Mouse (Mus musculus): Measurements from ENCODE around the gene Gtf2ird2. TPM values are rescaled to one million over a fixed set of nuclear protein-coding genes. Genes with fewer than 3 reads are reported as not detected.

Gtf2ird2 gene
- polyA plus RNA-seq, 1 experiment, result 3.5 TPM

- H3K27ac ChIP-seq (ENCODE audit: insufficient read depth, low read depth, low read length), result peak overlapping the region; percentile 68
- no peaks in the 10 kb centered on the region for H3K27me3 ChIP-seq (ENCODE audit: control insufficient read depth, insufficient read depth, low read length)
- H3K4me3 ChIP-seq (ENCODE audit: low read depth, low read length), result no peak overlapping the region; the same call in 1 of the 2 replicates
- peaks cover 6% of the 10 kb centered on the region; the same call in 1 of the 2 replicates for H3K36me3 ChIP-seq (ENCODE audit: control insufficient read depth, insufficient read depth, low read length)
- TF ChIP-seq CTCF (IDR thresholded peaks at IDR 0.05; ENCODE audit: extremely low read depth, insufficient read length, insufficient replicate concordance, low read depth, low read length), result no peak
- no peak for TF ChIP-seq POLR2A (IDR thresholded peaks at IDR 0.05; ENCODE audit: low read depth, low read length)
- WGBS, result 3% methylated on average over 7 of the region's 7 CpGs
- H3K4me1 ChIP-seq (ENCODE audit: control insufficient read depth, insufficient read depth, insufficient read length, low read length), result peaks cover 30% of the 10 kb centered on the region
Observed at GRCm38 (mm10) chr5:134232568-134232967, 48.7 kb downstream of the Gtf2ird2 start.

GRCm38 (mm10) chr5:134233244-134233651 lies 49.4 kb downstream of the Gtf2ird2 start:
- TF ChIP-seq POLR2A (IDR thresholded peaks at IDR 0.05; ENCODE audit: low read depth, low read length), result no peak
- TF ChIP-seq CTCF (IDR thresholded peaks at IDR 0.05; ENCODE audit: extremely low read depth, insufficient read length, insufficient replicate concordance, low read depth, low read length), result no peak
- H3K27ac ChIP-seq (ENCODE audit: insufficient read depth, low read depth, low read length), result peak overlapping the region; percentile 62
- WGBS, result 40% methylated on average over 7 of the region's 7 CpGs
- no peaks in the 10 kb centered on the region for H3K27me3 ChIP-seq (ENCODE audit: control insufficient read depth, insufficient read depth, low read length)
- peaks cover 30% of the 10 kb centered on the region for H3K4me1 ChIP-seq (ENCODE audit: control insufficient read depth, insufficient read depth, insufficient read length, low read length)
- H3K4me3 ChIP-seq (ENCODE audit: low read depth, low read length), result no peak overlapping the region
- peaks cover 10% of the 10 kb centered on the region; the same call in 1 of the 2 replicates for H3K36me3 ChIP-seq (ENCODE audit: control insufficient read depth, insufficient read depth, low read length)

GRCm38 (mm10) chr5:134234205-134234604 lies 50.4 kb downstream of the Gtf2ird2 start:
- H3K27ac ChIP-seq (ENCODE audit: insufficient read depth, low read depth, low read length), result peak overlapping the region; percentile 79
- peaks cover 30% of the 10 kb centered on the region for H3K4me1 ChIP-seq (ENCODE audit: control insufficient read depth, insufficient read depth, insufficient read length, low read length)
- no peaks in the 10 kb centered on the region for H3K27me3 ChIP-seq (ENCODE audit: control insufficient read depth, insufficient read depth, low read length)
- no peak for TF ChIP-seq CTCF (IDR thresholded peaks at IDR 0.05; ENCODE audit: extremely low read depth, insufficient read length, insufficient replicate concordance, low read depth, low read length)
- no peak for TF ChIP-seq POLR2A (IDR thresholded peaks at IDR 0.05; ENCODE audit: low read depth, low read length)
- no peak overlapping the region for H3K4me3 ChIP-seq (ENCODE audit: low read depth, low read length)
- 72% methylated on average over 2 of the region's 2 CpGs for WGBS
- H3K36me3 ChIP-seq (ENCODE audit: control insufficient read depth, insufficient read depth, low read length), result peaks cover 18% of the 10 kb centered on the region

- H3K27me3 ChIP-seq (ENCODE audit: control insufficient read depth, insufficient read depth, low read length), result no peaks in the 10 kb centered on the region
- peaks cover 25% of the 10 kb centered on the region for H3K36me3 ChIP-seq (ENCODE audit: control insufficient read depth, insufficient read depth, low read length)
- TF ChIP-seq POLR2A (IDR thresholded peaks at IDR 0.05; ENCODE audit: low read depth, low read length), result no peak
- TF ChIP-seq CTCF (IDR thresholded peaks at IDR 0.05; ENCODE audit: extremely low read depth, insufficient read length, insufficient replicate concordance, low read depth, low read length), result no peak
- WGBS, result 34% methylated on average over 6 of the region's 6 CpGs
- H3K27ac ChIP-seq (ENCODE audit: insufficient read depth, low read depth, low read length), result peak overlapping the region; percentile 79; the same call in 1 of the 2 replicates
- peaks cover 30% of the 10 kb centered on the region for H3K4me1 ChIP-seq (ENCODE audit: control insufficient read depth, insufficient read depth, insufficient read length, low read length)
- no peak overlapping the region for H3K4me3 ChIP-seq (ENCODE audit: low read depth, low read length)
Observed at GRCm38 (mm10) chr5:134235111-134235510, 51.3 kb downstream of the Gtf2ird2 start.

GRCm38 (mm10) chr5:134236241-134236640 lies 52.4 kb downstream of the Gtf2ird2 start:
- no peak for TF ChIP-seq POLR2A (IDR thresholded peaks at IDR 0.05; ENCODE audit: low read depth, low read length)
- no peak for TF ChIP-seq CTCF (IDR thresholded peaks at IDR 0.05; ENCODE audit: extremely low read depth, insufficient read length, insufficient replicate concordance, low read depth, low read length)
- Histone ChIP-seq H3K36me3 (ENCODE audit: control insufficient read depth, insufficient read depth, low read length) (peaks cover 35% of the 10 kb centered on the region), H3K4me3 (ENCODE audit: low read depth, low read length) (no peak overlapping the region), H3K27ac (ENCODE audit: insufficient read depth, low read depth, low read length) (peak overlapping the region; percentile 79), H3K27me3 (ENCODE audit: control insufficient read depth, insufficient read depth, low read length) (no peaks in the 10 kb centered on the region), H3K4me1 (ENCODE audit: control insufficient read depth, insufficient read depth, insufficient read length, low read length) (peaks cover 30% of the 10 kb centered on the region)
- WGBS, result 55% methylated on average over 3 of the region's 3 CpGs

- no peak overlapping the region for H3K4me3 ChIP-seq (ENCODE audit: low read depth, low read length)
- no peaks in the 10 kb centered on the region for H3K27me3 ChIP-seq (ENCODE audit: control insufficient read depth, insufficient read depth, low read length)
- WGBS, result 62% methylated on average over 6 of the region's 6 CpGs
- peak overlapping the region; percentile 85 for H3K27ac ChIP-seq (ENCODE audit: insufficient read depth, low read depth, low read length)
- peaks cover 40% of the 10 kb centered on the region for H3K36me3 ChIP-seq (ENCODE audit: control insufficient read depth, insufficient read depth, low read length)
- TF ChIP-seq CTCF (IDR thresholded peaks at IDR 0.05; ENCODE audit: extremely low read depth, insufficient read length, insufficient replicate concordance, low read depth, low read length) (no peak), POLR2A (IDR thresholded peaks at IDR 0.05; ENCODE audit: low read depth, low read length) (no peak)
- peaks cover 30% of the 10 kb centered on the region for H3K4me1 ChIP-seq (ENCODE audit: control insufficient read depth, insufficient read depth, insufficient read length, low read length)
Observed at GRCm38 (mm10) chr5:134236796-134237195, 53.0 kb downstream of the Gtf2ird2 start.

- Histone ChIP-seq H3K4me1 (ENCODE audit: control insufficient read depth, insufficient read depth, insufficient read length, low read length) (peaks cover 26% of the 10 kb centered on the region), H3K27me3 (ENCODE audit: control insufficient read depth, insufficient read depth, low read length) (no peaks in the 10 kb centered on the region), H3K4me3 (ENCODE audit: low read depth, low read length) (no peak overlapping the region), H3K27ac (ENCODE audit: insufficient read depth, low read depth, low read length) (peak overlapping the region; percentile 85), H3K36me3 (ENCODE audit: control insufficient read depth, insufficient read depth, low read length) (peaks cover 46% of the 10 kb centered on the region)
- WGBS, result 87% methylated on average over 11 of the region's 11 CpGs
- TF ChIP-seq CTCF (IDR thresholded peaks at IDR 0.05; ENCODE audit: extremely low read depth, insufficient read length, insufficient replicate concordance, low read depth, low read length), result no peak
- no peak for TF ChIP-seq POLR2A (IDR thresholded peaks at IDR 0.05; ENCODE audit: low read depth, low read length)
Observed at GRCm38 (mm10) chr5:134237508-134237907, 53.7 kb downstream of the Gtf2ird2 start.
